Mouse (Mus musculus) liver, embryonic 16.5 days (tissue): ENCODE measurements at regions not wholly inside any gene's neighbourhood (a gene's known extent, or its start where the extent isn't known, plus 50 kb on each side); places are given as distances from the start of the nearest gene placed in this dataset.

Experiments
- ATAC-seq: fragments of 200-750 bp; cut with Nextera tagmentation; 2 replicates; pipeline ENCODE4 v1.8.0; 2017; ENCODE audit warnings: low read depth, mild to moderate bottlenecking, moderate number of reproducible peaks, moderate library complexity
- H3K27ac ChIP-seq: fragments of 300-500 bp; sonication (generic); 2 replicates; pipeline ENCODE4 v1.5.1; 2014; ENCODE audit warnings: mild to moderate bottlenecking, low read length
- H3K27me3 ChIP-seq: fragments of 300-500 bp; sonication (generic); 2 replicates; pipeline ENCODE4 v1.6.1; 2014; ENCODE audit warnings: low read depth, low read length, mixed read lengths; ENCODE audit not compliant: control insufficient read depth, insufficient read depth
- H3K36me3 ChIP-seq: fragments of 300-500 bp; sonication (generic); 2 replicates; pipeline ENCODE4 v1.6.1; 2014; ENCODE audit warnings: mild to moderate bottlenecking; ENCODE audit not compliant: control insufficient read depth, insufficient read depth
- H3K4me1 ChIP-seq: fragments of 300-500 bp; sonication (generic); 2 replicates; pipeline ENCODE4 v1.6.1; 2014; ENCODE audit warnings: low read depth, low read length, mixed read lengths; ENCODE audit not compliant: control insufficient read depth
- H3K4me2 ChIP-seq: fragments of 300-500 bp; sonication (generic); 2 replicates; pipeline ENCODE4 v1.6.1; 2014; ENCODE audit warnings: low read depth, low read length, mixed read lengths
- H3K4me3 ChIP-seq: fragments of 300-500 bp; sonication (generic); 2 replicates; pipeline ENCODE4 v1.5.1; 2014; ENCODE audit warnings: low read depth, mild to moderate bottlenecking, low read length
- H3K9ac ChIP-seq: fragments of 300-500 bp; sonication (generic); 2 replicates; pipeline ENCODE4 v1.6.1; 2014; ENCODE audit warnings: low read depth, low read length
- H3K9me3 ChIP-seq: fragments of 300-500 bp; sonication (generic); replicated peaks from 2 replicates; pipeline ENCODE4 v1.6.1; 2016; ENCODE audit warnings: low read length; ENCODE audit not compliant: control insufficient read depth
- WGBS: fragments of 180-500 bp; shearing (Covaris S2); extraction: QIAGEN DNeasy Blood & Tissue Kit; methylation state at CpG from one replicate; pipeline ENCODE4 v1.1.7; 2014; ENCODE audit not compliant: insufficient replicate concordance; 5-methylcytosine and 5-hydroxymethylcytosine counted together

DNA sequence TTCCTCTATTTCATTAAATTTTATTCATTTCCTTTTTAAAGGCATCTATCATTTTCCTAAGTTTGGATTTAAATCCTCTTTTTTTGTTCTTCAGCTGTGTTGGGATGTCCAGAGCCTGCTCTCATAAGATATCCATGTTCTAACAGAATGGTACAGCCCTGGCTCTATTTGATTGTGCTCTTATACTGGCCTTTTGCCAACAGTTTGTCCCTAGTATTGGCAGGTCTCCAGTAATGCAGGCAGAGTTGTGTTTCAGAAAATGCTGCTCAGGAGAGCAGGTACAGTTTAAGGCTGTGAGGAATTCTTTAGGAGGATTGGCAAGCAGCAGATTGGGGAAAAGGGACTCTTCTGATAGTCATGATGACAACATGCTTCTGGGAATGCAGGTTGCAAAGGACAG is 797.1 kb upstream of the Slit2 start:
- H3K36me3 ChIP-seq: no peaks in the 10 kb centered on the region
- H3K27ac ChIP-seq: no peak overlapping the region
- H3K4me2 ChIP-seq: no peak overlapping the region

DNA sequence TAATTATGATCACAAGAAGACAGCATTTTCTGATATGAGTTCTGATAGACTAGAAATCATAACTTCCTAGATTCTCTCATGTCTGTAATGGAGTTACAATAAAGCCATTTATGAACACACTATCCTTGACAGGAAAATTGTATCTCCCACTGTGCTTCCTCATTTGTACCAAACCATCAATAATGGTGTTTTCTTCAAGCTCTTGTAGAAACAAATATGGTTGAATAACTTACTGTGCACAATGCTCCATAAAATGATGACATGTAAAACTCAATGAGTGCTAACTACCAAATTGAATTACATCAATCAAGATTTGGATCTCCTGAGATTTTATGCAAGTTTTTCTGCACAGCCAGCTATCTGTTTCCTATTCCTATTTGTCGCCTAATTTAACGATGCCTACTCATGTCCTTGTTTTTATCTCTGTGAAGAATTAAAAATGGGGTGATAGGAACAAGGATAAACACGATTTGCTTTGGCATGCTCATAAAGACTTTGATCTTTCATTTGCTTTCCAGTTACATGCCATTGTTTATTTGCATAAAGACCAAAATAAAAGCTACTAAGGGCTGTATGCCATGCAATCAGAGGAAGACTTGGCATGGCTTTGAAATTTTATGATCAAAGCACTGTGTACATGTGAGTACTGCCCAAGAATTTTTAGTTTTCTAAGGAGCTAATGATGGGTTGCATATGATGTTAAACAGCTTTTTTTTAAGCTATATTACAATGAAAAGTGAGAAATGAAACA is 780.6 kb upstream of the Slit2 start:
- WGBS: 53% methylated on average over 3 of the region's 3 CpGs
- Histone ChIP-seq H3K9ac (no peak overlapping the region), H3K27ac (no peak overlapping the region), H3K4me2 (no peak overlapping the region), H3K27me3 (no peaks in the 10 kb centered on the region), H3K4me1 (no peaks in the 10 kb centered on the region), H3K9me3 (no peaks in the 10 kb centered on the region), H3K36me3 (no peaks in the 10 kb centered on the region), H3K4me3 (no peak overlapping the region)
- no peak for ATAC-seq

More for the DNA sequence above, 797.1 kb upstream of the Slit2 start:
- no peaks in the 10 kb centered on the region for H3K9me3 ChIP-seq
- H3K4me3 ChIP-seq: no peak overlapping the region
- no peak overlapping the region for H3K9ac ChIP-seq
- ATAC-seq: no peak
- no peaks in the 10 kb centered on the region for H3K4me1 ChIP-seq
- H3K27me3 ChIP-seq: no peaks in the 10 kb centered on the region

DNA sequence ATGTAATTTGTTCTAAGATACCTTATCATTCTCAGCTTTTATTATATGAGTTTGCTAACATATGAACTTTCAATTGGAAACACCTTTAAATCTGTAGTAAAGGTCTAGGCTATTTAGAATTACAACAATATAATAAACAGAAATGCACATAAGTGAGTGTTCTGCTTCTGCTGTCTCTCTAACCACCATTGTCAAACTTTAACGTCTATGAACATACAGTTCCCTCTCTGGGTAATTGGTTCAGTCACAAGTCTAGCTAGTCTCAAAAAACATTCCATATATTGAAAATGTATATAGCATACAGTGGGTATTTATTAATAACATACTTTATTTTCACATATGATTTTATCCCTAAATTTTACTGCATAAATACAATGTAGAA is 780.0 kb upstream of the Slit2 start:
- Histone ChIP-seq H3K9ac (no peak overlapping the region), H3K9me3 (no peaks in the 10 kb centered on the region), H3K27ac (no peak overlapping the region), H3K27me3 (no peaks in the 10 kb centered on the region), H3K4me2 (no peak overlapping the region), H3K4me1 (no peaks in the 10 kb centered on the region), H3K4me3 (no peak overlapping the region), H3K36me3 (no peaks in the 10 kb centered on the region)
- ATAC-seq: no peak
- 52% methylated on average over 1 of the region's 1 CpGs for WGBS

DNA sequence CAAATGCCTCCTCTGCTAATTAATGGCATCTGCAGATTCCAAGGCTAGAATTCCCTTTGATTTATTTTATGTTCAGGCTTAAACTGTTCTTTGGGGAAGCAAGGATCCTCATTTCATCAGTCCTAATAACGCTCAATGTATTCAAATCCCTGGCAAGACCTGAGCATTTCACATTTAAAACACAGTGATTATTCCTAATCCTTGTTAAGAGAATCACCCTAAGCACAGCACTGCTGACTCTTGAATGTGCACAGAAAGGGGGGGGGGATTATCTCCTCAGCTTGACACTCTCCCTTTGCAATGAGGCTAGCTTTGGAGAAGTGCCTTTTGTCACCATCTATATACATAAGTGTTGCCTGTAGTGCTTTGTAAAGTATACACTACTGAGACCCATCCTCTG is 772.4 kb upstream of the Slit2 start:
- Histone ChIP-seq H3K9me3 (no peaks in the 10 kb centered on the region), H3K9ac (no peak overlapping the region), H3K4me3 (no peak overlapping the region), H3K36me3 (no peaks in the 10 kb centered on the region), H3K27me3 (no peaks in the 10 kb centered on the region), H3K27ac (no peak overlapping the region), H3K4me2 (no peak overlapping the region), H3K4me1 (no peaks in the 10 kb centered on the region)
- 49% methylated on average over 1 of the region's 1 CpGs for WGBS
- ATAC-seq: no peak

DNA sequence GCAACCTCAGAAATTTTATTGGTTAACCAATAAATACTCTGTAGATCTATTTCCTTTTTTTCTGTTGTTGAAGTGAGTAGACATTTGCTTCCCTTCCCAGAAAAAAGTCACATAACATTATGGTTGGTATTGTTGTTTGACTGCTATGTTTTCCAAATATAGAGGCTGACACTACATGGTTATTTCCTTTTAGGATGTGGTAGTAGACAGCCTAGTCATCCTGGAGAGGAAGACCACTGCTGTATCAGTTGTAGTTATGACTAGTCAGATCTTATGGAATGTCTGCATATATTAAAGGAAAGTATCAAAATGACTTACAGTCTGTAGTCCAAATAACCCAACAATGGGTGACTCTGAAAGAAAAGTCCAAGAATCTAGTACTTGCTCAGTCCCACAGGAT is 767.5 kb upstream of the Slit2 start:
- ATAC-seq: no peak
- no peaks in the 10 kb centered on the region for H3K36me3 ChIP-seq
- H3K9me3 ChIP-seq: no peaks in the 10 kb centered on the region
- no peak overlapping the region for H3K4me2 ChIP-seq
- H3K9ac ChIP-seq: no peak overlapping the region
- H3K4me3 ChIP-seq: no peak overlapping the region
- no peak overlapping the region for H3K27ac ChIP-seq
- no peaks in the 10 kb centered on the region for H3K4me1 ChIP-seq
- no peaks in the 10 kb centered on the region for H3K27me3 ChIP-seq

DNA sequence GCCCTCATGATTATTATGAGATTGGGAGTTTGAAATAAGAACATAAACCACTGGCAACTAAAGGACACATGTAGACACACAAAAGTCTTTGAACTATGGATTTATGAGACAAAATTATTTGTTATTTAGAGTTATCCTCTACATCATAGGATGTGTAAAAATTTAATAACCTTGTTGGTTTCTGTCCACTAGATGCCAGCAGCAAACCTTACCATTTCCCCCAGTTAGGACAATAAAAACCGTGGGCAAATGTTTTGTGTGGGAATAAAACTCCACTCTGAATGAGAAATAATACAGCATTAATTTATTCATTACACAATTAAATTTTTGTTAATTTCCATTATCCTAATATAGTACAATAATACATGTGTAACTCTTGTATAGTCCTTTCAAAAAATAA is 757.7 kb upstream of the Slit2 start:
- Histone ChIP-seq H3K9me3 (no peaks in the 10 kb centered on the region), H3K27me3 (no peaks in the 10 kb centered on the region), H3K4me2 (no peak overlapping the region), H3K4me1 (no peaks in the 10 kb centered on the region), H3K27ac (no peak overlapping the region), H3K4me3 (no peak overlapping the region), H3K9ac (no peak overlapping the region), H3K36me3 (no peaks in the 10 kb centered on the region)
- WGBS: 42% methylated on average over 1 of the region's 1 CpGs
- no peak for ATAC-seq

DNA sequence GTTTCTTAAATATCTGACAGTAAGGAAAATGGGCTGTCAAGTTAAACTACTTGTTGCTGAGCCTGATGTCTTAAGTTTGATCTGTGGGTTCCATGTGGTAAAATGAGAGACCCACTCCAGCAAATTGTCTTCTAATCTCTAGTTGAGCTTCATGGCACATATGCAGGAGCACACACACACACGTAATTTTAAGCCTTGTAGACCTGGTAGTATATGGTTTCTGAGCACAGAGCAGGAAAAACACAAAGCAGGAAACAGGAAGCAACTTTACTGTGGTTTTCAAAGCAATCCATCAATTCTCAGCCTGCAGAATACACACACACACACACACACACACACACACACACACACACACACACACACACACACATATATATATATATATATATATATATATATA is 746.8 kb upstream of the Slit2 start:
- Histone ChIP-seq H3K36me3 (no peaks in the 10 kb centered on the region), H3K27me3 (no peaks in the 10 kb centered on the region), H3K9me3 (no peaks in the 10 kb centered on the region), H3K4me3 (no peak overlapping the region), H3K9ac (no peak overlapping the region), H3K4me2 (no peak overlapping the region), H3K4me1 (no peaks in the 10 kb centered on the region), H3K27ac (no peak overlapping the region)
- no peak for ATAC-seq
- 14% methylated on average over 1 of the region's 1 CpGs for WGBS

DNA sequence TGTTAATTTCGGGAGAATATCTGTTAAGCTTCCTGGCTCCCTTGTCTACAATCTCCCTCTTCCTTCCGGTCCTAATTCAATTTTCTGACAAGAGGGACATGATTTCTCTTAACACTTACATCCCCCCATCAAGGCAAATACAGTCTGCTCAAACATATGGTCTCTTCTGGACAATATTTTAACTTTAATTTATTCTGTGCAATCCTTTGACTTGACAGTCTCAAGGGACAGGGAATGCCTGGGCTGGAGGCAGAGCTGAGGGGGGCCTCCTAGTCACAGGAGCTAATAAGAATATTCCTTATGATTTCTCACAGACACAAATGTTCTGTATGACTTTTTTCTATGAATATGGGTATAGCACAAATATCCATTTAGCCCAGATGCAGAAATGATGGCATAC is 742.9 kb upstream of the Slit2 start:
- H3K9ac ChIP-seq: no peak overlapping the region
- H3K36me3 ChIP-seq: no peaks in the 10 kb centered on the region
- no peaks in the 10 kb centered on the region for H3K9me3 ChIP-seq
- H3K4me1 ChIP-seq: no peaks in the 10 kb centered on the region
- WGBS: 39% methylated on average over 2 of the region's 2 CpGs
- H3K27ac ChIP-seq: no peak overlapping the region
- ATAC-seq: no peak
- no peaks in the 10 kb centered on the region for H3K27me3 ChIP-seq
- no peak overlapping the region for H3K4me3 ChIP-seq
- H3K4me2 ChIP-seq: no peak overlapping the region

DNA sequence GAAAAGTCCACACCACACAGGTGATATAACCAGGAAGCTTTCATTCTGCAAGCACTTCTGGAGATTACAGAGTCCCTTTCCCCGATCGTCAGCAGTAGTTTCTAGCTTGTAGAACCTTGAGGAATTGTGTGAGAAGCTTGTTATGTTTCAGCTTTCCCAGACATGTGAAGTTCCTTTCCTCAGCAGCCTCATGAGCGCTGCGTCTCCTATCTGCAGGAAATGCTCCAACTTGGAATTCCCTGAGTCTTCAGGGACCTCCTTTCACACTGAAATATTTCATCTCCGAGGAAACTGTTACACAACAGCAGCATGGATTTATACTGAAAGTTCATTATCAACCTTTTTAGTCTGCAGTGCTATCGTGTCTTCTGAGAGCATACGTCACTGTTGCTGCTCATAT is 742.4 kb upstream of the Slit2 start:
- no peaks in the 10 kb centered on the region for H3K9me3 ChIP-seq
- no peaks in the 10 kb centered on the region for H3K4me1 ChIP-seq
- H3K27me3 ChIP-seq: no peaks in the 10 kb centered on the region
- H3K27ac ChIP-seq: no peak overlapping the region
- H3K9ac ChIP-seq: no peak overlapping the region
- no peaks in the 10 kb centered on the region for H3K36me3 ChIP-seq
- H3K4me2 ChIP-seq: no peak overlapping the region
- 54% methylated on average over 7 of the region's 7 CpGs for WGBS
- no peak for ATAC-seq
- no peak overlapping the region for H3K4me3 ChIP-seq
